Mouse (Mus musculus): Measurements from ENCODE around the gene Tmeff2. TPM values are rescaled to one million over a fixed set of nuclear protein-coding genes. Genes with fewer than 3 reads are reported as not detected.

Tmeff2 gene
- polyA plus RNA-seq, 1 experiment from 2014 or later: 8.5 TPM

DNA sequence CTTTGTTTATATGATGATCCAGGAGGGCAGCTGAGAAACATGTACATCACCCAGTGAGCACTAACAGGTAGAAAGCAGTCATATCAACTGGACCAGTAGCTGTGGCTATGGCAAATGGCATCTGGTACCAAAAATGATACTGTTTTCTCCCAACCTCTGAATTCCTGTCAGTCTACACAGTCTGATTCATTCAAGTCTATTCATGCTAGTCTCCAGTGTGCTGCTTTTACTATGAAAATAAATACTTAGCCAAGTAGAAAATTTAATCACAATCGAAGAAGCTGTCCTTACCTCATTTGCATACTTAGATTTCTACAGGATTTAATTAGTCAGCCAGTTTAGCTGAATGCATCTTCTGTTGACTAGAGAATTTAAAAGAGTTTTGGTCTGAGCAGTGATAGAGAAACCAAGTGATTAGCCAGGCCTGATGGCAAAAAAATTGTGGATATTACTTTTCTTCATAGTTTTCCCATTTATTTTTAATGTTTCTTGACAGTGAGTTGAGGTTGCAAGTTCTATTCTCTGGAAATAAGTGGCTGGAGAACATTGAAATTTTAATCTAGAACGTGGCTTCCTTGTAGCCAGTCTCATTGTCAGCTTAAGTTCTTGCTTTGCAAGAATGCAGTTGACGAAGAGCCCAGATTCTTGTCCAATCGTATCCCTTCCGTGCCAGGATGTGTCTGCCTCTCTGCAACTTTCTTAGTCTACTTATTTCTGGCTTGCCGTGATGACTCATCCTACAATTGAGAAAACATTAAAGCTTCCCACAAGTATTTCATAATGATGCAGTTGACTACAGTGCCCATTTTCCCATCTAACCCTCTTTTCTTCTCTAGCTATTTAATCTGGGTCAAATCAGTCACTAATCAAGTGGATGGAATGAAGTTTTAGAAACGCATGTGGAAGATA, 39.9 kb downstream of the Tmeff2 start:
- Histone ChIP-seq H3K4me2 (no peak overlapping the region), H3K27ac (no peak overlapping the region), H3K4me1 (no peaks in the 10 kb centered on the region), H3K9ac (no peak overlapping the region), H3K36me3 (no peaks in the 10 kb centered on the region), H3K27me3 (replicated peaks) (no peaks in the 10 kb centered on the region), H3K9me3 (no peaks in the 10 kb centered on the region), H3K4me3 (replicated peaks) (no peak overlapping the region)
- no peak for ATAC-seq (ENCODE audit: insufficient read depth, low FRiP score, low read depth)
- WGBS: 78% methylated on average over 7 of the region's 7 CpGs

DNA sequence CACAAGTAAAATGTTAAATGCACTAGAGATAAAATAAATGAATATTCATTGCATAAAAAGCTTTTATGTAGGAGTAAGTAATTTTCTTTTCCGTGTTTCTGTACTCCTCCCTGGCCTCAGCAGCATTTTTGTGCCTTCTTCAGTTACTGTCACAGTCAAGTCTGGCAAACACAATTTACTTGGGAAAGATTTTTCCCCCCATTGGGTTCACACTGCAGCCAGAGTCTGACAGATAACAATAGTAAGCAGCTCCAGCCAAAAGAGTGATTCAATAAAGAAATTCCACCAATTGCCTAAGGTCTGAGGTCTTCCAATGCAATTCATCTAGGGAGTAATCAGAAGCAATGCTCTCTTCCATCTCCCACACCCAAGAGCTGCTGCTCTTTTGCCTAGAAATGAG, 48.1 kb downstream of the Tmeff2 start:
- no peak overlapping the region for H3K27ac ChIP-seq

DNA sequence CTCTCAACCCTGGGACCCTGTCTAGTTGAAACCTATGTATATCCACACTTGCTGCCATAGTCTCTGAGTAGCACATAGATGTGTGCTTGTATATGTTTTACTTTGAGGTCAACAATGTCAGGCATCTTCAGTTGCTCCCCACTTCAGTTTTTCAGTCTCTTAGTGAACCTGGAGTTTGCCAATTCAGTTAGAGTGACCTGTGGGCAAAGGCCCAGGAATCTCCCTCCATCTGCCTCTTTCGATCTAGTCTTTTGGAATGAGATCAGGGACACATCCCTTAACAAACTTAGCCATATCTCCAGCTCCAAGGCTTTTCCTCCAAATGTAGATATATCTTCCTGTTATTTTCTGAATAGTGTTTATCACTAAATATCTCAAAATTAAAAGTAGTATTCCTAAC, 58.4 kb downstream of the Tmeff2 start:
- no peaks in the 10 kb centered on the region for H3K4me1 ChIP-seq
- 89% methylated on average over 1 of the region's 1 CpGs for WGBS
- no peak for ATAC-seq (ENCODE audit: insufficient read depth, low FRiP score, low read depth)
- H3K9ac ChIP-seq: no peak overlapping the region
- no peak overlapping the region for H3K27ac ChIP-seq
- no peak overlapping the region for H3K4me2 ChIP-seq
- no peaks in the 10 kb centered on the region for H3K27me3 ChIP-seq (replicated peaks)
- no peaks in the 10 kb centered on the region for H3K36me3 ChIP-seq
- H3K9me3 ChIP-seq: no peaks in the 10 kb centered on the region
- no peak overlapping the region for H3K4me3 ChIP-seq (replicated peaks)

More for the DNA sequence above, 48.1 kb downstream of the Tmeff2 start:
- WGBS: 60% methylated on average over 1 of the region's 1 CpGs
- Histone ChIP-seq H3K4me3 (replicated peaks) (no peak overlapping the region), H3K4me1 (no peaks in the 10 kb centered on the region), H3K9me3 (no peaks in the 10 kb centered on the region), H3K36me3 (no peaks in the 10 kb centered on the region), H3K4me2 (no peak overlapping the region), H3K9ac (no peak overlapping the region), H3K27me3 (replicated peaks) (no peaks in the 10 kb centered on the region)
- no peak for ATAC-seq (ENCODE audit: insufficient read depth, low FRiP score, low read depth)

DNA sequence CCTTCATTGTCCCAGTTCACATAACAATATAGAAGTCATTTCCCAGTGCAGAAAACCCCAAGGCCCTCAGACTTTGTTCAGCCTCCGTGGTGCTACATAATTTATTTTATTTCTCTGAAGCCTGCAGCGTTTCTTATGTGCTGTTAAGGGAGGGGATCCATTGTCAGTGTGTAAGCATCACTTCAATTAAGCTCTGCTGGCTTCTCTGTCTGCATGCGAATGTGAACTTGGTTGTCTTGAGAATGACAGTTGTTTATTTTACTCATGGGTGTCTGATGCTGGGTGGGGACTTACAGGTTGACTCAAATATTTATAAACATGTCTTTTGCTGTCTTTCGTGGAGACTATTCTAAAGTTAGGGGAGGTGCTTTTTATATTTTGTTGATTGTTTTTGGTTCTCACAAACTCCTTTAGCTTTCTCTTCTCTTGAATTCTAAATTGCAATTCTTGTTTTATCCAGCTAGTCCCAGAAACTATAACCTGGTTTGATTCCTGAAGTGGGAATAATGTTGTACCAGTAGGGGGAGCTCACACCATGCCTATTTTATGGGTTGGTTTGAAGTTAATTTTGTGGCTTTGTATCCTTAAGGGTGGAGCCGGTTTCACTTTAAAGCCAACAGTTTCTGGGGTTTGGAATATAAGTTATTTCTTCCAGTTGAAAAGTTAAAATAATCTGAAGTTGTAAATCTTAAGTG, 61.7 kb downstream of the Tmeff2 start:
- Histone ChIP-seq H3K9ac (no peak overlapping the region), H3K27ac (no peak overlapping the region), H3K4me2 (no peak overlapping the region), H3K4me1 (no peaks in the 10 kb centered on the region), H3K9me3 (no peaks in the 10 kb centered on the region), H3K27me3 (replicated peaks) (no peaks in the 10 kb centered on the region), H3K36me3 (no peaks in the 10 kb centered on the region), H3K4me3 (replicated peaks) (no peak overlapping the region)
- no peak for ATAC-seq (ENCODE audit: insufficient read depth, low FRiP score, low read depth)
- WGBS: 20% methylated on average over 5 of the region's 5 CpGs

DNA sequence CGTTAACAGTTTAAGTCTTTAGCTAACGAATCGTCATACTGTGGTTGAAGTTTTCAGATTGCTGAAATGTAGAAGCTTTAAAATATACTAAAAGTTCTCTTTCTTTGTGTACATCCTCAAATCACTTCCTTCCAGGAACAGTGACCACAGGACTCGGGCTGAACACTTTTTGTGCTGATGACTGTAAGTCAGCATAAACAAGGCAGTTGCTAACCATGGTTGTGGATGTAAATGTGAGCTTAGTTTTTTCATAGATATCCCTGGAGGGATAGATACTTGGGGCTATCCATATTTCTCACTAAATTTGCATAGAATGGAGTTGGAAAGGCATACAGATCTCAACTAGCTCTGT, 62.2 kb downstream of the Tmeff2 start:
- H3K4me3 ChIP-seq (replicated peaks): no peak overlapping the region
- no peak overlapping the region for H3K27ac ChIP-seq
- WGBS: 32% methylated on average over 4 of the region's 4 CpGs
- H3K4me1 ChIP-seq: no peaks in the 10 kb centered on the region
- no peaks in the 10 kb centered on the region for H3K36me3 ChIP-seq
- no peaks in the 10 kb centered on the region for H3K9me3 ChIP-seq
- no peaks in the 10 kb centered on the region for H3K27me3 ChIP-seq (replicated peaks)
- ATAC-seq (ENCODE audit: insufficient read depth, low FRiP score, low read depth): no peak
- no peak overlapping the region for H3K9ac ChIP-seq
- H3K4me2 ChIP-seq: no peak overlapping the region

DNA sequence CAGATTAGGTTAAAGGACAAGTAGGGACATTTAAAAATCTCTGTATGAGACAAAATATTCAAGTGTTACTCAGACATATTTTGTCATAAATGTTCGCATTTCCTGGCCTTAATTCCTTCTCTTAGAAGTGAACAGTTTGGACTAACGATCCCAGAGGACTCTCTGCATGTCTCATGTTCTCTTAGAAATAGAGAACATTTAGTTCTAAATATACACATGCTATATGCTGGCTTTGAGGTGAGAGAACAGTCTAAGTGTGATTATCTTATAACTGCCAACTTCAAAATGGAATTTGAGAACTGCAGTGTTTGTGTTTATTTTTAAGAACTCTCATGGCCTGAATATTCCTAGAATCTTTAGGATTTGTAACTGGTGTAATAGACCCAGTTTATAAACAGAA, 69.2 kb downstream of the Tmeff2 start:
- Histone ChIP-seq H3K9ac (no peak overlapping the region), H3K27ac (no peak overlapping the region), H3K4me1 (no peaks in the 10 kb centered on the region), H3K9me3 (no peaks in the 10 kb centered on the region), H3K4me3 (replicated peaks) (no peak overlapping the region), H3K36me3 (no peaks in the 10 kb centered on the region), H3K4me2 (no peak overlapping the region), H3K27me3 (replicated peaks) (no peaks in the 10 kb centered on the region)
- 70% methylated on average over 2 of the region's 2 CpGs for WGBS
- no peak for ATAC-seq (ENCODE audit: insufficient read depth, low FRiP score, low read depth)

DNA sequence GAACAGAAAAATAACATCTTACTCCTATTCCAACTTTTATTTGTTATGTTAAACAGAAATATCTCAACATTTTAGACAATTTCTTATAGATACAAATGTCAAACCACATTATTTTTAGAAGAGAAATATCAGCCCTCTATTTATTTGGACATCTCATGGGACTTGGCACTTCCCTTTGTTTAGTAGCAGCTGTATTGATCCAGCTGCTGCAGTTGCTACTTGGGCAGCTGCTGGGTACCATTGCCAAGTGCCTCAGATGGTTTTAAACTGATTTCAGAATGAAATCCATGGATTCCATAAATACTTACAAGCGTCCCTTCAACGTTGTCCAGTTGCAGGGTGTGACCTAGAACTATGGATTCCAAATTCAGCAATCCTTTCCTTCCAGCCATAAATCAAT, 70.4 kb downstream of the Tmeff2 start:
- H3K27me3 ChIP-seq (replicated peaks): no peaks in the 10 kb centered on the region
- H3K27ac ChIP-seq: no peak overlapping the region
- no peak for ATAC-seq (ENCODE audit: insufficient read depth, low FRiP score, low read depth)
- H3K4me2 ChIP-seq: no peak overlapping the region
- no peak overlapping the region for H3K4me3 ChIP-seq (replicated peaks)
- no peaks in the 10 kb centered on the region for H3K36me3 ChIP-seq
- no peaks in the 10 kb centered on the region for H3K9me3 ChIP-seq
- 32% methylated on average over 2 of the region's 2 CpGs for WGBS
- no peaks in the 10 kb centered on the region for H3K4me1 ChIP-seq
- H3K9ac ChIP-seq: no peak overlapping the region

DNA sequence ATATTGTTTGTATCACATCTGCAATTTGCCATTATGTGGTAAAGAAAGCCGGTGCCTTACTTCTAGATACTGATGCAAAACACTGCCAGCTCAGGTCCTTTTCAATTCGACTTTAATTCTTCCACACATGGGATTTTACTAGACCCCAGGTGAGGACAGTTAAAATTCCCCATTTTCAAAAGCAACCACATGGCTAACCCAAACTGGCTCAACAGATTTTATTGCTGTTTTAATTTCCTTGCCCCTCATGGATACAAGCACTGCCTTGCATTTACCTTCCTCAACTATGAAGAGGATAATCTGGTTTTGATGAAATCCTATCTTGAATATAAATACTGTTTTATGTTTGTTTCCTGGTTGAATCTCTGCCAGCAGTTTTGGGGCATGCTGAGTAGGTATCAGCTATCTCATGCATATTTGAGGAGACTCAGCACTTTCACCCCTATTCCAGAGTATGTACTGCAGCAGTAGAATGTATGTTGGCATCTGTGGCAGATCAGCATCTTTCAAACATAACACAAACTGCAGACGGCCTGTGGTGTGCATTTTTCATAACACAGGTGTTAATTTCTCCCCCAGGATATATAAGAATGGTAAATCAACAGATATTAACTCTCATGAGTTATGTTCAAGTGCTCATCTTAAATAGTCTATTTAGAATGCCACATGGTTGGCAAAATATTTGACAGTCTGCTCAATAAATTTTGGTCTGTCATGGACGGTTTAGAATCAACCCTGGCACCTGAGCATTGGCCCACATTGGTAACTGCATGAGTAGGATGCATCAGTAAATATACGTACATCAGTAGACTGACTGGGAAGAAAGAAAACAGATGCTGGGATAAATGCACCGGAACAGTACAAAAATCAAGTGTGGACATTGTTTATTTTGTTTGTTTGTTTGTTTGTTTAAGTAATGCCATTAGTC, 72.3 kb downstream of the Tmeff2 start:
- H3K27me3 ChIP-seq (replicated peaks): no peaks in the 10 kb centered on the region
- WGBS: 81% methylated on average over 6 of the region's 6 CpGs
- no peak for ATAC-seq (ENCODE audit: insufficient read depth, low FRiP score, low read depth)

DNA sequence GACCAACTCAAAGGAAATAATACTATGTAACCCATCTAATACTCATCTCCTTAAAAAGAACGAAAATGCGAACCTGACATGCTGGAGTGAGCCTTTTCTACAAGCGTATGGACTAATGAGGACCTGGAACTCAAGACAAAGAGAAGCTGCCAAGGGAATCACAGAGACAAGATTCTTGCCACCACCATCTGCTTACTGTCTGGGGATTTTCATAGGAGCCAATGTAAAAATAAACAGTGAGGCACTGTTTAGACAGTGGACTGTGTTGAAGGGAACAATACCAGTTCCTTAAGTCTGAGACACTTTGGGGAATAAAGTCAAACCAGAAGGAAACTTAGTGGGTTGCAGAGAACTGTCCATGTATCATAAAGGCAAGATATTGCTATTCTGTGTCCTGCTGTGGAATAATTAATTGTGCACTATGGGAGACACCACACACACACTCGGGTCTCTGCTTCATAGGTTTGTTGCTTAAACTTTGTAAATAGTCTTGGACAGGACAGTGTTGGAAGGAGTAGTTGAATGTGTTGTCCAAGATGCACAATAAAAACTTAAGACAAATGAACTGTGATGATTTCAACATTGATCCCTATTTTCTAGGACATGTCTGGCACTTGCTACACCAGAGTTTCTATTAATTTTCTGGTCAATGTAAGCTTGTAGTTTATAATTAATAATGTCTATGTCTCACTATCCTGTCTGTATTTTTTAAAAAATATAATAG, 79.1 kb downstream of the Tmeff2 start:
- Histone ChIP-seq H3K4me1 (no peaks in the 10 kb centered on the region), H3K4me2 (no peak overlapping the region), H3K36me3 (no peaks in the 10 kb centered on the region), H3K9ac (no peak overlapping the region), H3K9me3 (no peaks in the 10 kb centered on the region), H3K27ac (no peak overlapping the region), H3K27me3 (replicated peaks) (no peaks in the 10 kb centered on the region), H3K4me3 (replicated peaks) (no peak overlapping the region)
- 54% methylated on average over 4 of the region's 4 CpGs for WGBS
- ATAC-seq (ENCODE audit: insufficient read depth, low FRiP score, low read depth): no peak

More for the DNA sequence above, 72.3 kb downstream of the Tmeff2 start:
- Histone ChIP-seq H3K4me1 (no peaks in the 10 kb centered on the region), H3K4me2 (no peak overlapping the region), H3K9ac (no peak overlapping the region), H3K36me3 (no peaks in the 10 kb centered on the region), H3K4me3 (replicated peaks) (no peak overlapping the region), H3K27ac (no peak overlapping the region), H3K9me3 (no peaks in the 10 kb centered on the region)

DNA sequence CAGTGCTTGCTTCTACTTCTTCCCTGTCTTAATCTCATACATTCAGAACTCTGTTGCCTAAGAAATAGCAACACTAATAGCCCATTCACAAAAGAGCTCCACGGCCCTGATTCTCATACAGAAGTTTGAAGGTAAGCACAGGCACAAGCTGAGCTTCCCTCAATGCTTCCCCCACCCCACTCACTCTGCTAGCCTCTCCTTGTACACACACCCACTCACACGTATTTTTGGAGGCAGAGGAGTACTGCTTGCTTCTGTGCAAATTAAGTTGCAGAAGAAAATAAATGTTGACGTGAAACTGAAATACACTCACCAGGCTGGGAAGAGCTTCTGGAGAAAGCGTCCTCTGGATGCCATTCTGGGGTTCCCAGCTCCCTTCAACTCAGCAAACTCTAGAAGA, 80.1 kb downstream of the Tmeff2 start:
- H3K4me2 ChIP-seq: no peak overlapping the region
- no peak overlapping the region for H3K4me3 ChIP-seq (replicated peaks)
- no peak overlapping the region for H3K27ac ChIP-seq
- H3K36me3 ChIP-seq: no peaks in the 10 kb centered on the region
- H3K9ac ChIP-seq: no peak overlapping the region
- no peaks in the 10 kb centered on the region for H3K27me3 ChIP-seq (replicated peaks)
- 69% methylated on average over 4 of the region's 4 CpGs for WGBS
- no peaks in the 10 kb centered on the region for H3K9me3 ChIP-seq
- no peaks in the 10 kb centered on the region for H3K4me1 ChIP-seq
- no peak for ATAC-seq (ENCODE audit: insufficient read depth, low FRiP score, low read depth)

DNA sequence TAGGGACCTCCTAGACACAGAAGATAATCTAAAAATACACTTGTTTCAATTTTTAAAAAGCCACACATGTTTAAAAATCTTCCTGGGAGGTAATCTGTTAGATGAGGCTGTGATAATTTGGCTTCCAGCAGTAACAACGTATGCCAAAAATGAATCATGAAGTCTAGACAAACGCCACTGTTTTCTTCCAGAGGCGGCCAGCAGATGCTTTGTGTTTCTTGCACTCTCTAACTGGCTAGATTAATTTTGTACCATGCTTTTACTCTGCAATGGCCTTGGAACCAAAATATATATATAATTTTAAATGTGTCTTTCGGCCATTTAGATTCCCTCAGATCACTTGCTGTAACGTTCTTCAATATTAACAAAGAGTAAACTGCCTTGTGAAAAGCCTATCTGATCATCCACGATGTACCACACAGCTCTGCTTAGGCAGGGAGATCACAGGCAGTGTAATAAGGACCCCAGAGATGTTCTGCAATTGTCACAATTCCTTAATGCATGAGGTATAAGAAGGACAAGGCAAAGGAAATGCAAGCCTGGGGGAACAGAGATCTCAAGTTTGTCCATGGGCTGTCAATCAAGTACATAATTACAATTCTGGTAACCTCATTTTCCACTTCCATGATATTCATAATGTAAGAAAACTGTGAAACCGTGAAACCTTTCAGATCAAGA, 80.8 kb downstream of the Tmeff2 start:
- WGBS: 58% methylated on average over 7 of the region's 7 CpGs
- H3K4me2 ChIP-seq: no peak overlapping the region
- no peaks in the 10 kb centered on the region for H3K9me3 ChIP-seq
- no peak overlapping the region for H3K27ac ChIP-seq
- no peaks in the 10 kb centered on the region for H3K36me3 ChIP-seq
- ATAC-seq (ENCODE audit: insufficient read depth, low FRiP score, low read depth): no peak
- no peak overlapping the region for H3K9ac ChIP-seq
- H3K27me3 ChIP-seq (replicated peaks): no peaks in the 10 kb centered on the region
- H3K4me1 ChIP-seq: no peaks in the 10 kb centered on the region
- H3K4me3 ChIP-seq (replicated peaks): no peak overlapping the region

All from stomach, embryonic 15.5 days (tissue).